9 mouse cellular contexts compared by ENCODE assay signal in genomic region chr1:132844088-132844804, GRCm38 (mm10). TPM values are rescaled to one million over a fixed set of nuclear protein-coding genes. Genes with fewer than 3 reads are reported as not detected.
DNase-seq lines count a peak whose midpoint lies in the region; ATAC-seq and TF ChIP-seq lines count a peak whose summit lies in the region.
"Had no signal": no experiment of that assay in that cellular context is flagged by ENCODE, and none has a peak within 500 bp of the region (broad histone marks: within the 10 kb centered on the region; RNA-seq: fewer than 3 reads in every experiment).

No protein-coding gene starts in this region.

- H3K4me2 ChIP-seq in midbrain, embryonic 13.5 days (replicated peaks), result no peak overlapping the region

- 75% methylated on average over 20 of the region's 20 CpGs for WGBS in kidney, adult 2 months
- WGBS in midbrain, embryonic 13.5 days, result 92% methylated on average over 20 of the region's 20 CpGs

- no peak overlapping the region for H3K27ac ChIP-seq in layer of hippocampus, adult 2 months
- no peak overlapping the region for H3K27ac ChIP-seq in kidney, adult 2 months (ENCODE audit: insufficient read depth, low read depth, low read length)
- no peak overlapping the region for H3K27ac ChIP-seq in midbrain, embryonic 13.5 days

- peaks cover 5% of the 10 kb centered on the region; the same call in 1 of the 2 replicates for H3K9me3 ChIP-seq in midbrain, embryonic 13.5 days

- H3K9ac ChIP-seq in midbrain, embryonic 13.5 days (replicated peaks), result no peak overlapping the region

- no peaks in the 10 kb centered on the region for H3K27me3 ChIP-seq in kidney, adult 2 months (replicated peaks; ENCODE audit: control insufficient read depth, insufficient read depth, low read length)
- no peaks in the 10 kb centered on the region for H3K27me3 ChIP-seq in midbrain, embryonic 13.5 days

- H3K36me3 ChIP-seq in kidney, adult 2 months (ENCODE audit: control insufficient read depth, insufficient read depth, low read length), result no peaks in the 10 kb centered on the region
- H3K36me3 ChIP-seq in midbrain, embryonic 13.5 days, result no peaks in the 10 kb centered on the region

- no peak for TF ChIP-seq POLR2A in kidney, adult 2 months (IDR thresholded peaks at IDR 0.05; ENCODE audit: low read depth, low read length)

- no peaks in the 10 kb centered on the region for H3K4me1 ChIP-seq in kidney, adult 2 months (ENCODE audit: control insufficient read depth, insufficient read depth, low read length)
- 0 out of 2 replicates have a peak, but pooled peaks cover 10% of the 10 kb centered on the region for H3K4me1 ChIP-seq in midbrain, embryonic 13.5 days (replicated peaks)

- ATAC-seq in granulocyte monocyte progenitor cell, adult 5-6 weeks (replicated peaks; ENCODE audit: poor library complexity, severe bottlenecking), result no peak
- no peak for ATAC-seq in midbrain, embryonic 13.5 days

- DNase-seq in layer of hippocampus, adult 9-11 months, result peak; percentile 26
- no peak for DNase-seq in layer of hippocampus, adult 2 months (ENCODE audit: low spot score in 2 of 2)
- peak; percentile 67 to 82 for DNase-seq in adrenal gland, adult (ENCODE audit: inconsistent age in 2 of 2, low spot score in 1 of 2)
- DNase-seq in fat pad, adult 2 months (ENCODE audit: extremely low read depth, low read depth, low spot score), result peak; percentile 2
- DNase-seq in kidney, adult 2 months, result peak; percentile 93
- DNase-seq in right cerebral cortex, postnatal 4 days, result peak; percentile 62

- no peak overlapping the region for H3K4me3 ChIP-seq in layer of hippocampus, adult 2 months
- H3K4me3 ChIP-seq in kidney, adult 2 months (ENCODE audit: insufficient read depth, low read depth, low read length), result no peak overlapping the region
- H3K4me3 ChIP-seq in midbrain, embryonic 13.5 days (replicated peaks), result no peak overlapping the region

- no peak for TF ChIP-seq CTCF in layer of hippocampus, adult 2 months (conservative IDR thresholded peaks at IDR 0.05)
- no peak for TF ChIP-seq CTCF in kidney, adult 2 months (conservative IDR thresholded peaks at IDR 0.05; ENCODE audit: insufficient read depth, insufficient read length, low read depth, low read length)

RNA-seq across cellular contexts. Expression of gene Lrrn2, which starts 35.8 kb away (rescaled TPM):
- 100 to 1,000 TPM; 218 to 236 TPM for total RNA-seq in layer of hippocampus, adult 2 months (2021)
- polyA plus RNA-seq in kidney, adult 2 months (2012; rRNA removed), result 0.36 and 0.57 TPM in 2 replicates
- not detected in 2 replicates for total RNA-seq in granulocyte monocyte progenitor cell, adult 5-6 weeks (2014; fragmentation: Nextera tagmentation)
- total RNA-seq in granulocyte monocyte progenitor cell, adult 5-6 weeks (2017), result not detected in 2 replicates
- polyA plus RNA-seq in midbrain, embryonic 13.5 days (2015; fragmentation: Nextera tagmentation; extraction: Ambion mirVana), result 29.8 and 30.3 TPM in 2 replicates
- total RNA-seq: MEL had no signal

Comparison
In these comparisons a context has a peak if more than half of its experiments do, and no peak if none do; other contexts are left out.
1. DNase-seq: peak in layer of hippocampus, adult 9-11 months (single experiment), adrenal gland, adult (2 of 2), fat pad, adult 2 months (single experiment), kidney, adult 2 months (single experiment) and right cerebral cortex, postnatal 4 days (single experiment); none in layer of hippocampus, adult 2 months (0 of 2).
2. RNA of gene Lrrn2, which starts 35.8 kb away (total RNA-seq): 218 to 236 TPM in layer of hippocampus, adult 2 months; not detected in granulocyte monocyte progenitor cell, adult 5-6 weeks; every median in the first group is over 100 times any median in the second.